Mouse (Mus musculus): Measurements from ENCODE around the gene Rffl. TPM values are rescaled to one million over a fixed set of nuclear protein-coding genes. Genes with fewer than 3 reads are reported as not detected.

The Rffl gene
- total RNA-seq, 2 experiments from 2014 or later = 6.5 to 10.1 TPM

GRCm38 (mm10) chr11:82780983-82781903, 89.8 kb downstream of the Rffl start, which contains the start of gene Lig3:
Gene Lig3 (plus strand): TSS chr11:82781108.
- Histone ChIP-seq H3K27ac (peak within 1 kb of the TSS; percentile 99), H3K4me3 (peak within 1 kb of the TSS; percentile 92)
- no peak; the same call in 1 of the 2 replicates for TF ChIP-seq CTCF (IDR thresholded peaks at IDR 0.05)
- peak; percentile 97 for DNase-seq
- intact Hi-C loops (cut with DNase I) = loop anchor here (1.0 to 2.0 kb wide), 2 partner anchors 17 to 90 kb away; partner anchors contain the start of genes Cct6b, Rffl and Zfp830

DNA sequence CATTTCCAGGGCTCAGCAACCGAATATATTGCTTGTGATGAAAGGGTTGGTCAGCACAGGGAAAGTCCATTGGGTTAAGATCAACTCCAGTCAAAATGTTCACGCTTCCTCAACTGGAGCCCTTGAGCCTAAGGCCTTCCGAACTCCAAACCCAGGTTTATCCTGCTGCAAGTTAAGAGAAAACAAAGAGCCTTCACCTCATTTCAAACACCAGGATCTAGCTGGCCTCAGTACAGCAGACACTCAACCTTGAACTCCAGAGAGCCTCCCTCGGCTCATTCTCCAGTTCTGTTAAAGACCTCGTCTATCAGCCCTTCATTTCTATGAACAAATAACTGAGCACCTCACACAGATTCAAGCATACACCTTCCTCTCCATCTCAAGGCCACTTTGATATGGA, 90.9 kb downstream of the Rffl start:
- Histone ChIP-seq H3K27ac (peak overlapping the region; percentile 99), H3K4me3 (peak overlapping the region; percentile 92)
- no peak for DNase-seq
- intact Hi-C loops (cut with DNase I) = loop anchor here (2.0 kb wide), 1 partner anchor 91 kb away; the partner anchor contains the start of gene Rffl
- TF ChIP-seq CTCF (IDR thresholded peaks at IDR 0.05) = no peak

GRCm38 (mm10) chr11:82764438-82764924, 106.5 kb downstream of the Rffl start:
- peak overlapping the region; percentile 92 for H3K27ac ChIP-seq
- H3K4me3 ChIP-seq = peak overlapping the region; percentile 77
- no peak for DNase-seq
- intact Hi-C loops (cut with DNase I) = loop anchor here (1.0 to 5.0 kb wide), 3 partner anchors 17 to 128 kb away; partner anchors contain the start of genes Fndc8, Lig3, Rad51d and Rffl
- no peak for TF ChIP-seq CTCF (IDR thresholded peaks at IDR 0.05)

DNA sequence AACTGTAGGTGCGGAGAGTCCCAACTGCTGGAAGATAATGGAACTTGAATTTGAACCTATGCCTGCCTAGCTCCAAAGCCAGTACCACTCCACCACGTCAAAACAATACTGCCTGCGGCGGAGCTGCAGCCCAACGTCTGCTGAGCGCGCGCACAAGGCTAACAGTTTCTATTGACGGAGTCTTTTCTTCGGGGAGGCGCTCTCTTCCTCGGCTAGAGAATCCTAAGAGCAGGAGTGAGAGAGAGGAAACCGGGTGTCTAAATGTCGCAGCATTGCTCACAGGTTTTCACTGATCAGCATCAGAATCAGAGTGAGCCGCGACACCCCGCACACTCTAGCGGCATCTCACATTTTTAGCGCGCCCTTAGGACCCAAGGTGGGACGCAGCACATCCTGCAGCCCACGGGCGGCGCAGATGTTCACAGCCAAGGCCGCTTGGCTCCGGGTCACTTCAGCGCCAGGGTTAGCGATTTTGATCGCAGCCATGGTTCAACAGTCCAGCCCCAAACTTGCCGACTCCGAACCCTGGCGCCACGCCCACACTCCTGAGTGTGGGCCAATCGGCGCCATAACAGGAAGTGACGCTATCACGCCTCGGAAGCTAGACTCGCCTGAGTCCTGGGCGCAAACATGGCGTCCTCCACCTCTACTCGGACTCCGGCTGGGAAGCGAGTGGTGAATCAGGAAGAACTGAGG, 107.1 kb downstream of the Rffl start, which contains the start of the genes Cct6b and Zfp830:
Gene Cct6b (minus strand): TSS at position 580 of the 696 bp plus-strand sequence.
Gene Zfp830 (plus strand): TSS at position 604 of the 696 bp plus-strand sequence.
- no peak for TF ChIP-seq CTCF (IDR thresholded peaks at IDR 0.05)
- intact Hi-C loops (cut with DNase I) = loop anchor here (1.0 to 5.0 kb wide), 3 partner anchors 17 to 128 kb away; partner anchors contain the start of genes Fndc8, Lig3, Rad51d and Rffl

DNA sequence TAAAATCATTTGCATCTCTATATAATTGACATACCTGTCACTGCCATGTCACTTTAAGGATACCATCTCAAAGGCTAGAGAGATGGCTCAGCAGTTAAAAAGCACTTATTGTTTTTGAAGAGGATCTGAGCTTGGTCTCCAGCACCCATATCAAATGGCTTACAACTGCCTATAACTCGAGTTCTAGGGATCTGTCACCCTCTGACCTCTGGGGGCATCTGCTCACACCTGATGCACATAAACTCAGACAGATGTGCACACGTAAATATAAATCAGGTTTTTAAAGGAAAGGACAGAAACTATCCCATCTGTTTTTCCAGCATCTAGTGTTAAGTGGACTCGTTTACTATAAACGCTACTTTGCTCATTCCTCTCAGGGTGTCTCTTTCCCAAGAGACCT, 107.7 kb downstream of the Rffl start:
- intact Hi-C loops (cut with DNase I) = loop anchor here (5.0 kb wide), 2 partner anchors 109 to 129 kb away; partner anchors contain the start of genes Fndc8, Rad51d and Rffl
- H3K27ac ChIP-seq = peak overlapping the region; percentile 92
- no peak for TF ChIP-seq CTCF (IDR thresholded peaks at IDR 0.05)
- no peak for DNase-seq
- peak overlapping the region; percentile 77 for H3K4me3 ChIP-seq

More for the DNA sequence above, 107.1 kb downstream of the Rffl start, which contains the start of the genes Cct6b and Zfp830:
- peak within 1 kb of the TSS; percentile 92 for H3K27ac ChIP-seq
- peak within 1 kb of the TSS; percentile 77 for H3K4me3 ChIP-seq
- DNase-seq = peak; percentile 93

DNA sequence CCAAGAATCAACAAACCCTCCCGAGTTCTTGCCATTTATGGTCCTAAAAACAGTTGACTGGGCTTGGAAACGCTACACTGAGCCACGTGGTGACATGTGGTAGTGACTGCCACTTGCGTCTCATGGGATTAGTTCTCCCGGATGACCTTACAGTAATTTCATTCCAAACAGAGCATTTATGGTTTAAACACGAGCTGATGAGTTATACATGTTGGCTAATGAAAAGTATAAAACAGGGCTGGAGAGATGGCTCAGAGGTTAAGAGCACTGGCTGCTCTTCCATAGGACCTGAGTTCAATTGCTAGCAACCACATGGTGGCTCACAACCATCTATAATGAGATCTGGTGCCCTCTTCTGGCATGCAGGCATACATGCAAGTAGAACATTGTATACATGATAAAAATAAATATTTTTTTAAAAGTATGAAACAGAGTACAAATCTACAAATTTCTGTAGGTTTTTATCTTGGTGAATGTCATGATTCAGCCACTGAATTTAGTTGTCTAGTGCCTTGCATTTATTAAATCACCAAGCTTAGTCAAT, 108.7 kb downstream of the Rffl start:
- intact Hi-C loops (cut with DNase I) = loop anchor here (5.0 kb wide), 2 partner anchors 110 to 130 kb away; partner anchors contain the start of genes Fndc8, Rad51d and Rffl

GRCm38 (mm10) chr11:82755919-82756318, 115.1 kb downstream of the Rffl start:
- no peak overlapping the region for H3K27ac ChIP-seq
- DNase-seq = no peak
- TF ChIP-seq CTCF (IDR thresholded peaks at IDR 0.05) = no peak
- H3K4me3 ChIP-seq = no peak overlapping the region
- intact Hi-C loops (cut with DNase I) = no loop called here

More for the DNA sequence above, 108.7 kb downstream of the Rffl start:
- TF ChIP-seq CTCF (IDR thresholded peaks at IDR 0.05) = peak; percentile 39
- DNase-seq = no peak
- Histone ChIP-seq H3K4me3 (no peak overlapping the region), H3K27ac (no peak overlapping the region)

Other genes starting within 250 kb of the Rffl start
- under 1 TPM; 0.18 to 0.20 TPM for gene Cct6b, start 106.9 kb downstream of the Rffl start, total RNA-seq (2021)
- 10 to 100 TPM; 15.9 to 16.8 TPM for gene Zfp830, start 106.9 kb downstream of the Rffl start, total RNA-seq (2021)
- 10 to 100 TPM; 21.4 to 22.7 TPM for gene Lig3, start 90.1 kb downstream of the Rffl start, total RNA-seq (2021)
- 1 to 10 TPM; 2.7 to 3.6 TPM for gene Rad51d, start 19.4 kb upstream of the Rffl start, total RNA-seq (2021)
- gene Fndc8, start 20.9 kb upstream of the Rffl start, total RNA-seq (2021) = not detected
- gene Nle1, start 37.2 kb upstream of the Rffl start, total RNA-seq (2021) = 10 to 100 TPM; 11.4 to 15.1 TPM
- gene Unc45b, start 39.3 kb upstream of the Rffl start, total RNA-seq (2021) = 100 to 1,000 TPM; 169 to 206 TPM
- 10 to 100 TPM; 12.2 to 24.1 TPM for gene Slfn5, start 80.1 kb upstream of the Rffl start, total RNA-seq (2021)
- gene Slfn9, start 120.6 kb upstream of the Rffl start, total RNA-seq (2021) = under 1 TPM; 0.13 to 0.28 TPM
- gene Slfn8, start 149.6 kb upstream of the Rffl start, total RNA-seq (2021) = under 1 TPM; 0.08 to 0.13 TPM
- gene Slfn2, start 193.9 kb upstream of the Rffl start, total RNA-seq (2021) = 1 to 10 TPM in 1 of 2 experiments, under 1 TPM in 1; 0.48 to 1.1 TPM
- not detected for gene Slfn1, start 245.6 kb upstream of the Rffl start, total RNA-seq (2021)